Mouse (Mus musculus) macrophage (primary cell): Measurements from ENCODE around the gene Slc25a33. TPM values are rescaled to one million over a fixed set of nuclear protein-coding genes. Genes with fewer than 3 reads are reported as not detected.

ENCODE experiments used
- H3K27ac ChIP-seq: fragments of 350-480 bp; formaldehyde crosslinking; 2 replicates; pipeline ENCODE4 v1.9.0; 2021
- H3K36me3 ChIP-seq: fragments of 350-480 bp; formaldehyde crosslinking; 2 replicates; pipeline ENCODE4 v1.9.0; 2021; ENCODE audit errors: inconsistent target
- H3K4me3 ChIP-seq: fragments of 350-480 bp; formaldehyde crosslinking; 2 replicates; pipeline ENCODE4 v1.9.0; 2021; ENCODE audit errors: inconsistent target
- H3K79me2 ChIP-seq: fragments of 350-480 bp; formaldehyde crosslinking; 2 replicates; pipeline ENCODE4 v1.9.0; 2021; ENCODE audit errors: inconsistent target
- WGBS: methylation state at CpG from one replicate; pipeline ENCODE4 v1.1.7; 2026; ENCODE audit warnings: inconsistent platforms; ENCODE audit not compliant: missing documents; 5-methylcytosine and 5-hydroxymethylcytosine counted together
- polyA plus RNA-seq: library from polyadenylated mRNA; stranded (reverse); fragments of 250-400 nt; gene quantifications from 3 replicates; pipeline ENCODE4 v1.2.4, GENCODE M21; 2018; ENCODE audit warnings: inconsistent platforms

Gene Slc25a33
- polyA plus RNA-seq, 1 experiment from 2014 or later, result 1.5 TPM

- 89% methylated on average over 8 of the region's 8 CpGs for WGBS
- Histone ChIP-seq H3K36me3 (no peaks in the 10 kb centered on the region), H3K79me2 (no peaks in the 10 kb centered on the region), H3K27ac (no peak overlapping the region), H3K4me3 (no peak overlapping the region)
Measured at GRCm38 (mm10) chr4:149721163-149721562, 52.9 kb downstream of the Slc25a33 start.

- no peak overlapping the region for H3K27ac ChIP-seq
- H3K36me3 ChIP-seq, result no peaks in the 10 kb centered on the region
- 91% methylated on average over 6 of the region's 6 CpGs for WGBS
- no peak overlapping the region for H3K4me3 ChIP-seq
- H3K79me2 ChIP-seq, result no peaks in the 10 kb centered on the region
Measured at GRCm38 (mm10) chr4:149719686-149720085, 54.4 kb downstream of the Slc25a33 start.

- Histone ChIP-seq H3K4me3 (no peak overlapping the region), H3K27ac (no peak overlapping the region), H3K36me3 (no peaks in the 10 kb centered on the region), H3K79me2 (no peaks in the 10 kb centered on the region)
- 94% methylated on average over 3 of the region's 3 CpGs for WGBS
Measured at GRCm38 (mm10) chr4:149714542-149714941, 59.5 kb downstream of the Slc25a33 start.

- Histone ChIP-seq H3K27ac (no peak overlapping the region), H3K4me3 (no peak overlapping the region), H3K36me3 (no peaks in the 10 kb centered on the region), H3K79me2 (peaks cover 10% of the 10 kb centered on the region; the same call in 1 of the 2 replicates)
- 52% methylated on average over 7 of the region's 7 CpGs for WGBS
Measured at GRCm38 (mm10) chr4:149711955-149712354, 62.1 kb downstream of the Slc25a33 start.

- WGBS, result 93% methylated on average over 4 of the region's 5 CpGs
- peaks cover 10% of the 10 kb centered on the region; the same call in 1 of the 2 replicates for H3K79me2 ChIP-seq
- no peak overlapping the region for H3K27ac ChIP-seq
- H3K4me3 ChIP-seq, result no peak overlapping the region
- no peaks in the 10 kb centered on the region for H3K36me3 ChIP-seq
Measured at GRCm38 (mm10) chr4:149711485-149711884, 62.6 kb downstream of the Slc25a33 start.

- Histone ChIP-seq H3K79me2 (peaks cover 10% of the 10 kb centered on the region; the same call in 1 of the 2 replicates), H3K36me3 (no peaks in the 10 kb centered on the region), H3K27ac (peak overlapping the region; percentile 32; the same call in 1 of the 2 replicates), H3K4me3 (no peak overlapping the region)
- 15% methylated on average over 5 of the region's 5 CpGs for WGBS
Measured at GRCm38 (mm10) chr4:149710510-149710909, 63.6 kb downstream of the Slc25a33 start.

DNA sequence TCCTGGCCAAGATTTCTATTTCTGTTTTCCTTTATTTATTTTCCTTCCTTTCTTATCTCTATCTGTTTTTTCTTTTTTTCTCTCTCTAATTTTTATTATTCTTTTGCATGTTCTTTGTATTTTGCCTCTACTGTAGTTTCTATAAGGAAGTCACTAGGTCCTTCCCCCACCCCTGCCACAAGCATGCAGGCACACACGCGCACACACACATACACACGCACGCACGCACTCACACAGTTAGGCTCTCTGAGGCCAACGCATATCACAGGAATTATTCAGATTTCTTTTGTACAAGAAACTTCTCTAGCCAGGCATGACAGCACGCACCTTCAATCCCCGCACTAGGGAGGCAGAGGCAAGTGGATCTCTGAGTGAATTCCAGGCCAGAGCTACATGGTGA, 68.1 kb downstream of the Slc25a33 start:
- 36% methylated on average over 8 of the region's 8 CpGs for WGBS
- Histone ChIP-seq H3K4me3 (no peak overlapping the region), H3K79me2 (peaks cover 37% of the 10 kb centered on the region), H3K27ac (peak overlapping the region; percentile 99), H3K36me3 (no peaks in the 10 kb centered on the region)

GRCm38 (mm10) chr4:149705298-149705697, 68.8 kb downstream of the Slc25a33 start:
- peaks cover 43% of the 10 kb centered on the region for H3K79me2 ChIP-seq
- no peak overlapping the region for H3K4me3 ChIP-seq
- peak overlapping the region; percentile 99 for H3K27ac ChIP-seq
- WGBS, result 36% methylated on average over 7 of the region's 7 CpGs
- no peaks in the 10 kb centered on the region for H3K36me3 ChIP-seq

DNA sequence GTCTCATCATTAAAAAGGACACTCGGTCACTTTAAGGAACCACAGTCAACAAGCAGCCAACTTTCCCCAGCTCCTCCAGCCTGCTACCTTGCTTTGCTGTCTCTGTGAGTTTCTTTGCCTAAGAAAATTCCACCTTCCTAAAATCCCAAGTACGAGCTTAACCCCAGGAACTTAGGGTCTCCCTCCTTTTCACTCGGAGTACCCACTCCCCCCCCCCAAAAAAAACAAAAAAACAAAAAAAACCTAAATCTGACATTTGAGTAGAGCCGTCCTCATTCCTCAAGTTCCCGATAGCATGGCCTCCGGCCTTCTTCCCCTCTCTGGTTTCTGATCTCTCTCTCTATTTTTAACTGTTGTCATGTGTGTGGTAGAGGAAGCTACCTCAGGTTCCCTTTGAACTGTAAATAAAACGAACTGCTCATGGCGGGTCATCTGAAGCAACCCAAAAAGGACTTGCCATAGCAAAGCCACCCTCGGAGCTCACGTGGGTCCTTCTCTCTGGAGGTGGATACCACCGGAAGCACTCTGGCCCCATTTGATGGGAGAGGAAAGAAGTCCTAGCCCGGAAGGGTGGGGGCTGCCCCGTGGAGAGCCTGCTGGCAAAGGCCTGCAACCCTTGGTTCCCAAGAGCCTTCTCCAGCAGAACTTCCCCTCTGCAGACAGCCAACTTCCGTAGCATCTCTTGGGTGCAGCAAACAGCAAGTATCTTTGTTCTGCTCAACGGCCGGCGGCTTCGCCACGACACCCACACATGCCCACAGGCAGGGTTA, 71.7 kb downstream of the Slc25a33 start, which contains the start of gene Pik3cd:
TSS of gene Pik3cd (minus strand) at position 362 of the 770 bp plus-strand sequence.
- peak within 1 kb of the TSS; percentile 41 for H3K4me3 ChIP-seq
- H3K79me2 ChIP-seq, result peaks cover 65% of the 10 kb centered on the region
- 3% methylated on average over 19 of the region's 19 CpGs for WGBS

DNA sequence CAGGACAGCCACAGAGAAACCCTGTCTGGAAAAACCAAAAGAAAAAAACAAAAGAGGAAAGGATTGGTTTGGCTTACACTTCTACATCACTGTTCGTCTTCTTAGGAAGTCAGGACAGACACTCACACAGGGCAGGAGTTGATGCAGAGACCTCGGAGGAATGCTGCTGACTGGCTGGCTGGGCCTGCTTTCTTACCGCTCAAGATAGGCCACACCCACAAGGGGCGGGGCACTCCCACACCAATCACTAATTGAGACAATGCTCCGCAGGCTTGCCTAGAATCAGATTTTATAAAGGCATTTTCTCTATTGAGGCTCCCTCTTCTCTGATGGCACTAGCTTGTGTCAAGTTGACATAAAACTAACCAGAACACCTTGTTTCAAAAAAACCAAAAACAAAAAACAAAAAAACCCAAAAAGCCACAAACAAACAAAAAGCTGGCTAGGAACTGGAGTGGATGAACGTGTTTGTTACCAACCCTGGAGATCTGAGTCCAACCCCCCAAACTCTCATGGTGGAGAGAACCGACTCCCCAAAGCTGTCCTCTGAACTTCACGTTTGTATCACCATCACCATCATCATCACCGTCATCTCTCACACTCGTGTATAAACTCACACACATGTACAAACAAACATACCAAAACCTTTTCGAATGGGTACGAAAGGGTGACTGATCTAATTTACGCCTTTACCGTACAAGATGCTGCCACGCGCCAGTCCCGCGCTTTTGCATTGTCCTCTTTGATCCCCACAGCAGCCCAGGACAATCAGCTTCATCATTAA, 72.5 kb downstream of the Slc25a33 start:
- Histone ChIP-seq H3K4me3 (peak overlapping the region; percentile 41), H3K27ac (peak overlapping the region; percentile 99), H3K36me3 (no peaks in the 10 kb centered on the region), H3K79me2 (peaks cover 69% of the 10 kb centered on the region)
- 50% methylated on average over 18 of the region's 18 CpGs for WGBS

More for the DNA sequence above, 71.7 kb downstream of the Slc25a33 start, which contains the start of gene Pik3cd:
- Histone ChIP-seq H3K27ac (peak within 1 kb of the TSS; percentile 99), H3K36me3 (no peaks in the 10 kb centered on the region)

DNA sequence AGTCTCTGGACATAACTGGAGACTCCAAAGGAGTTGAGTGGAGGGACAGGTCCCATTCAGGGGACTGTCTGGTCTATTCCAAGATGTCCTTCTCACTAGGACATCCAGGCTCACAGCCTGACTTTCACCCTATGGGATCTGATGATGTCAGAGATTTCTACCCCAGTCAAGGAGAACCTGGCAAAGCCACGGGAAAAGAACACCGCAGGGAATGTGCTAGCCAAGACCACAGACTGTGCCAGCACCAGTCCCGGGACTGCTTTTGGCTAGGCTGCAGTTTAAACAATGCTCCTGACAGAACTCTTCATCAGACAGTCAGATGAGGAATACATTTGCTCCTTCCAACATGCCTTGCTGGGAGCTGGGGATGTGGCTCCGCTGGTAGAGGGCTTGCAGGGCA, 74.1 kb downstream of the Slc25a33 start:
- peaks cover 82% of the 10 kb centered on the region for H3K79me2 ChIP-seq
- H3K36me3 ChIP-seq, result no peaks in the 10 kb centered on the region
- WGBS, result 93% methylated on average over 4 of the region's 4 CpGs
- peak overlapping the region; percentile 41; the same call in 1 of the 2 replicates for H3K4me3 ChIP-seq
- H3K27ac ChIP-seq, result 0 out of 2 replicates have a peak overlapping the region, but pooled peaks have one; percentile 96

- 0 out of 2 replicates have a peak, but pooled peaks cover 4% of the 10 kb centered on the region for H3K36me3 ChIP-seq
- 1% methylated on average over 34 of the region's 35 CpGs for WGBS
- peak overlapping the region; percentile 96 for H3K27ac ChIP-seq
- peaks cover 83% of the 10 kb centered on the region for H3K79me2 ChIP-seq
- peak overlapping the region; percentile 72 for H3K4me3 ChIP-seq
Measured at GRCm38 (mm10) chr4:149698197-149698821, 75.8 kb downstream of the Slc25a33 start.

- Histone ChIP-seq H3K79me2 (peaks cover 90% of the 10 kb centered on the region), H3K27ac (peak overlapping the region; percentile 96), H3K36me3 (0 out of 2 replicates have a peak, but pooled peaks cover 6% of the 10 kb centered on the region), H3K4me3 (peak overlapping the region; percentile 72)
- WGBS, result 0% methylated on average over 10 of the region's 15 CpGs
Measured at GRCm38 (mm10) chr4:149697506-149698196, 76.4 kb downstream of the Slc25a33 start.
